Mouse (Mus musculus): ENCODE data around the gene Pusl1. TPM values are rescaled to one million over a fixed set of nuclear protein-coding genes. Genes with fewer than 3 reads are reported as not detected.

Pusl1 gene
- total RNA-seq (2023), result 20.2 to 29.6 TPM (median 25.4 TPM) in 4 replicates

GRCm38 (mm10) chr4:155891551-155892001 is at the start of gene Pusl1, which contains the start of gene Acap3:
Gene Pusl1, minus strand, starts transcription at chr4:155891781.
Gene Acap3, plus strand, starts transcription at chr4:155891822.

GRCm38 (mm10) chr4:155869317-155870033 is 22.1 kb downstream of the Pusl1 start, which contains the start of the genes Cptp and Ints11:
Gene Cptp, minus strand, starts transcription at chr4:155869440.
Gene Ints11, plus strand, starts transcription at chr4:155869546.

GRCm38 (mm10) chr4:155863001-155863400 is 28.6 kb downstream of the Pusl1 start, which contains the start of gene Tas1r3:
Gene Tas1r3, minus strand, starts transcription at chr4:155863362.

GRCm38 (mm10) chr4:155846871-155847578 is 44.6 kb downstream of the Pusl1 start, which contains the start of gene Dvl1:
Gene Dvl1, plus strand, starts transcription at chr4:155847402.

GRCm38 (mm10) chr4:155839483-155839910 is 52.1 kb downstream of the Pusl1 start, which contains the start of gene Mxra8:
Gene Mxra8, plus strand, starts transcription at chr4:155839680.

Other genes starting within 250 kb of the Pusl1 start
- gene Gm10563, start 246.4 kb downstream of the Pusl1 start, total RNA-seq (2023), result not detected in 4 replicates
- gene Mmp23, start 238.4 kb downstream of the Pusl1 start, total RNA-seq (2023), result not detected in 4 replicates
- gene Mib2, start 222.6 kb downstream of the Pusl1 start, total RNA-seq (2023), result 32.6 to 38.9 TPM (median 36.1 TPM) in 4 replicates
- gene Fndc10, start 197.4 kb downstream of the Pusl1 start, total RNA-seq (2023), result 3.5 to 4.2 TPM (median 3.5 TPM) in 4 replicates
- gene Ssu72, start 187.0 kb downstream of the Pusl1 start, total RNA-seq (2023), result 73.6 to 87.0 TPM (median 79.3 TPM) in 4 replicates
- gene Tmem240, start 157.0 kb downstream of the Pusl1 start, total RNA-seq (2023), result 0.27 to 0.60 TPM (median 0.51 TPM) in 4 replicates
- 43.7 to 60.2 TPM (median 50.2 TPM) in 4 replicates for gene Atad3a, start 130.7 kb downstream of the Pusl1 start, total RNA-seq (2023)
- gene Vwa1, start 117.1 kb downstream of the Pusl1 start, total RNA-seq (2023), result 0.14 TPM in 1 of 4 replicates, not detected in the others
- not detected in 4 replicates for gene Tmem88b, start 105.9 kb downstream of the Pusl1 start, total RNA-seq (2023)
- gene Ankrd65, start 101.3 kb downstream of the Pusl1 start, total RNA-seq (2023), result not detected in 4 replicates
- gene Mrpl20, start 88.9 kb downstream of the Pusl1 start, total RNA-seq (2023), result 33.6 to 45.8 TPM (median 44.3 TPM) in 4 replicates
- 218 to 240 TPM (median 224 TPM) in 4 replicates for gene Ccnl2, start 79.3 kb downstream of the Pusl1 start, total RNA-seq (2023)
- gene Aurkaip1, start 60.5 kb downstream of the Pusl1 start, total RNA-seq (2023), result 68.9 to 81.9 TPM (median 72.2 TPM) in 4 replicates
- gene Mxra8, start 52.1 kb downstream of the Pusl1 start, total RNA-seq (2023), result 7.0 to 12.1 TPM (median 9.7 TPM) in 4 replicates
- gene Dvl1, start 44.4 kb downstream of the Pusl1 start, total RNA-seq (2023), result 70.4 to 73.0 TPM (median 71.2 TPM) in 4 replicates
- gene Tas1r3, start 28.4 kb downstream of the Pusl1 start, total RNA-seq (2023), result 0.47 to 1.2 TPM (median 1.0 TPM) in 4 replicates
- gene Cptp, start 22.3 kb downstream of the Pusl1 start, total RNA-seq (2023), result 8.7 to 10.9 TPM (median 9.2 TPM) in 4 replicates
- gene Ints11, start 22.2 kb downstream of the Pusl1 start, total RNA-seq (2023), result 40.8 to 62.5 TPM (median 53.3 TPM) in 4 replicates
- gene Acap3, start within 50 bp of the Pusl1 start, total RNA-seq (2023), result 56.9 to 83.6 TPM (median 66.9 TPM) in 4 replicates
- 108 to 126 TPM (median 115 TPM) in 4 replicates for gene Ube2j2, start 52.0 kb upstream of the Pusl1 start, total RNA-seq (2023)
- 1.3 to 4.5 TPM (median 2.2 TPM) in 4 replicates for gene C1qtnf12, start 70.5 kb upstream of the Pusl1 start, total RNA-seq (2023)
- gene B3galt6, start 100.9 kb upstream of the Pusl1 start, total RNA-seq (2023), result 2.3 to 2.6 TPM (median 2.6 TPM) in 4 replicates
- 113 to 137 TPM (median 123 TPM) in 4 replicates for gene Sdf4, start 101.1 kb upstream of the Pusl1 start, total RNA-seq (2023)
- 7.1 to 10.8 TPM (median 9.4 TPM) in 4 replicates for gene Tnfrsf4, start 122.1 kb upstream of the Pusl1 start, total RNA-seq (2023)
- 11.4 to 20.8 TPM (median 16.6 TPM) in 4 replicates for gene Tnfrsf18, start 134.4 kb upstream of the Pusl1 start, total RNA-seq (2023)
- gene Ttll10, start 167.6 kb upstream of the Pusl1 start, total RNA-seq (2023), result not detected in 4 replicates
- 52.8 to 58.1 TPM (median 55.8 TPM) in 4 replicates for gene 9430015G10Rik, start 218.2 kb upstream of the Pusl1 start, total RNA-seq (2023)
- 0.45 to 1.2 TPM (median 0.82 TPM) in 4 replicates for gene Rnf223, start 238.7 kb upstream of the Pusl1 start, total RNA-seq (2023)

All from B cell, adult 62 days (primary cell).